Mouse (Mus musculus): ENCODE measurements around the gene Tmem233. TPM values are rescaled to one million over a fixed set of nuclear protein-coding genes. Genes with fewer than 3 reads are reported as not detected.

Tmem233 gene
- polyA plus RNA-seq, 1 experiment = not detected

DNA sequence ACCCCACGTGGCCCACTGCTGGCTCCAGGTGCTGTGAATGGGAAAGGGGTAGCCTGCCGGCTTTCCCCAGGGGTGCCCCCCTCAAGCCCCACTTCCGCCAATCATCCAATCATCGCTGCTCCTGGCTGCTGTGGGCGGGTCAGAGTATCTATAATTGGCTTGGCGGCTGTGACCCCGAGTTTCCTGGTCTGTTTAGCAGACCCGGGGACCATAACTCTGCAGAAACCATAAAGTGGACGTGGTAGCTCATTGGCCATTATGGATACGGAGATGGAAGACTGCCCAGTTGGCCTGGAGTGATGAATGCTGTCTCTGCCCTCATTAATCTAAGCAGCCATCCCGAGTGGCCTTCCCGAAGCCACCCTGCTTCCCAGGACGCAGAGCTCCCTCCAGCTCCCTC lies 79.2 kb downstream of the Tmem233 start:
- TF ChIP-seq POLR2A (IDR thresholded peaks at IDR 0.05; ENCODE audit: borderline replicate concordance, extremely low read depth, insufficient read depth, insufficient read length, poor library complexity, severe bottlenecking) (no peak), CTCF (IDR thresholded peaks at IDR 0.05; ENCODE audit: borderline replicate concordance, extremely low read depth, insufficient read depth, insufficient read length) (no peak)
- no peak for DNase-seq (ENCODE audit: low read depth)

GRCm38 (mm10) chr5:116003154-116003553 lies 79.9 kb downstream of the Tmem233 start:
- no peak for DNase-seq (ENCODE audit: low read depth)
- TF ChIP-seq CTCF (IDR thresholded peaks at IDR 0.05; ENCODE audit: borderline replicate concordance, extremely low read depth, insufficient read depth, insufficient read length) = no peak
- TF ChIP-seq POLR2A (IDR thresholded peaks at IDR 0.05; ENCODE audit: borderline replicate concordance, extremely low read depth, insufficient read depth, insufficient read length, poor library complexity, severe bottlenecking) = no peak

- no peak for TF ChIP-seq CTCF (IDR thresholded peaks at IDR 0.05; ENCODE audit: borderline replicate concordance, extremely low read depth, insufficient read depth, insufficient read length)
- no peak for TF ChIP-seq POLR2A (IDR thresholded peaks at IDR 0.05; ENCODE audit: borderline replicate concordance, extremely low read depth, insufficient read depth, insufficient read length, poor library complexity, severe bottlenecking)
- no peak for DNase-seq (ENCODE audit: low read depth)
Observed at GRCm38 (mm10) chr5:115997376-115997775, 85.7 kb downstream of the Tmem233 start.

GRCm38 (mm10) chr5:115994101-115994500 lies 88.9 kb downstream of the Tmem233 start:
- no peak for DNase-seq (ENCODE audit: low read depth)
- TF ChIP-seq CTCF (IDR thresholded peaks at IDR 0.05; ENCODE audit: borderline replicate concordance, extremely low read depth, insufficient read depth, insufficient read length) (no peak), POLR2A (IDR thresholded peaks at IDR 0.05; ENCODE audit: borderline replicate concordance, extremely low read depth, insufficient read depth, insufficient read length, poor library complexity, severe bottlenecking) (no peak)

DNA sequence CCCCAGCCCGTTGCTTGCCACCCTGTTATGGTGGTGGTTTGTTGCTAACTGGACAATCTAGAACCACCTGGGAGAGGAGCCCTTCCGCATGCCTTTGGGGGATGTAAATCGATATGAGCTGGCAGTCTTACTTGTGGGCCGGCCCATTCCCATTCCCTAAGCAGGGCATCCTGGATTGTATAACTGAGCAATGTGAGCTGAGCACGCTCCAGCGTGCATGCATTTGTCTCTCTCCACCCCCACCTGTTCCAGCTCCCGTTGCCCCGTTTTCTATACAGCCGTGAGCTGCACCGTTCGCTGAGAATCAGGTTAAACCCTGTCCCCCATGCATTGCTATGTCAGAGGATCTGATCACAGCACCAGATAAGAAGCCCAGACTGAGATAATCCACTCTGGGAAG lies 91.3 kb downstream of the Tmem233 start:
- DNase-seq (ENCODE audit: low read depth) = no peak
- no peak for TF ChIP-seq POLR2A (IDR thresholded peaks at IDR 0.05; ENCODE audit: borderline replicate concordance, extremely low read depth, insufficient read depth, insufficient read length, poor library complexity, severe bottlenecking)
- TF ChIP-seq CTCF (IDR thresholded peaks at IDR 0.05; ENCODE audit: borderline replicate concordance, extremely low read depth, insufficient read depth, insufficient read length) = no peak

Other genes starting within 250 kb of the Tmem233 start
- gene Cit, start 238.0 kb downstream of the Tmem233 start, polyA plus RNA-seq (2012; rRNA removed) = 8.9 and 12.7 TPM in 2 replicates
- 81.8 and 89.6 TPM in 2 replicates for gene Prkab1, start 58.7 kb downstream of the Tmem233 start, polyA plus RNA-seq (2012; rRNA removed)
- gene Ccdc60, start 205.7 kb upstream of the Tmem233 start, polyA plus RNA-seq (2012; rRNA removed) = 1.2 and 2.7 TPM in 2 replicates

All from brain, embryonic 14.5 days (tissue).